In the genomic region with DNA sequence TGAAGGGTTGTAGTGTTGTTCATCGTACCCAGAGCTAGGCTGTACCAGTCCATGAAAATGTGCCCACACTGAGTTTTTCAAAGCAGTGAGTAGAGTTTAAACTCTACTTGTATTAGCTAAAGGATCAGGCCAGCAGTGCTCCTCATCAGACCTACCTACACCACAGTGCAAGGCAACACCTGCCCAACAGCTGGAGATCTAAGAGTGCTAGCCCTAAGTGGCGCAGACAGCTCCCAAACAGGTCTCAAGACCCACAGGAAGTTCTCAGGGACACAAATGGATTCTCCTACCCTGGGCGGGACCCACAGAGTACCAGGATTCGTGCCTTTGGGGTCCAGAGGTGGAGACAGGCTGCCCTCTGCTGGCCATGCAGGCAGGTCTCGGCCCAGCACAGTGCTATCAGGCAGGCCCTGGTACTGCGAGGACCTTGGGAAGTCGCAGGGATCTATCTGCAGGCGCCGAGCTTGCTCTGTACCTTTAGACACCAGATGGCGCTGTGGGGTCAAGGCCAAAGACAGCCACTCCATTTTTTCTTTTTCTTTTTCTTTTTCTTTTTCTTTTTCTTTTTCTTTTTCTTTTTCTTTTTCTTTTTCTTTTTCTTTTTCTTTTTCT, we compare ENCODE assay signal across 8 mouse cellular contexts. TPM values are rescaled to one million over a fixed set of nuclear protein-coding genes. Genes with fewer than 3 reads are reported as not detected.
DNase-seq lines count a peak whose midpoint lies in the region; ATAC-seq lines count a peak whose summit lies in the region.

No protein-coding gene starts in this region.

- H3K36me3 ChIP-seq in hindbrain, embryonic 15.5 days, result no peaks in the 10 kb centered on the region

- H3K27ac ChIP-seq in hindbrain, embryonic 15.5 days (replicated peaks), result no peak overlapping the region

- no peak overlapping the region for H3K9ac ChIP-seq in hindbrain, embryonic 15.5 days

- H3K4me3 ChIP-seq in hindbrain, embryonic 15.5 days, result no peak overlapping the region

- no peak overlapping the region for H3K4me2 ChIP-seq in hindbrain, embryonic 15.5 days

- WGBS in hindbrain, embryonic 15.5 days, result 13% methylated on average over 10 of the region's 10 CpGs

- no peaks in the 10 kb centered on the region for H3K4me1 ChIP-seq in hindbrain, embryonic 15.5 days (replicated peaks)

- no peaks in the 10 kb centered on the region for H3K9me3 ChIP-seq in hindbrain, embryonic 15.5 days

- peak; percentile 97 for ATAC-seq in hindbrain, embryonic 15.5 days (ENCODE audit: low FRiP score, low read depth)

- no peaks in the 10 kb centered on the region for H3K27me3 ChIP-seq in hindbrain, embryonic 15.5 days

- DNase-seq in T-cell, adult 2 months (ENCODE audit: low spot score), result peak; percentile 89
- DNase-seq in cerebellum, postnatal 25 days, result peak; percentile 83 to 92
- peak; percentile 82 to 93 for DNase-seq in frontal cortex, postnatal 36 days (ENCODE audit: low spot score in 2 of 2)
- DNase-seq in layer of hippocampus, postnatal 36 days, result peak; percentile 86 to 87
- DNase-seq in lung, postnatal 25 days (ENCODE audit: low spot score), result peak; percentile 96
- DNase-seq in retina, postnatal 1 day, result peak; percentile 95
- peak; percentile 96 for DNase-seq in thymus, postnatal 4 days

RNA-seq across cellular contexts. Expression of gene Phlda3, which starts 13.1 kb away (rescaled TPM):
- 34.9 and 39.9 TPM in 2 replicates for polyA plus RNA-seq in hindbrain, embryonic 15.5 days (2015; fragmentation: Nextera tagmentation; extraction: Ambion mirVana)
- 10 to 100 TPM; 14.0 to 16.6 TPM for total RNA-seq in layer of hippocampus, postnatal 36 days (2021)

RNA-seq across cellular contexts. Expression of gene Tnni1, which starts 26.4 kb away (rescaled TPM):
- 1.3 and 1.8 TPM in 2 replicates for polyA plus RNA-seq in hindbrain, embryonic 15.5 days (2015; fragmentation: Nextera tagmentation; extraction: Ambion mirVana)
- total RNA-seq in layer of hippocampus, postnatal 36 days (2021), result 1 to 10 TPM; 2.1 to 3.5 TPM

RNA-seq across cellular contexts. Expression of gene Csrp1, which starts 33.0 kb away (rescaled TPM):
- 17.7 and 19.6 TPM in 2 replicates for polyA plus RNA-seq in hindbrain, embryonic 15.5 days (2015; fragmentation: Nextera tagmentation; extraction: Ambion mirVana)
- 100 to 1,000 TPM; 211 to 220 TPM for total RNA-seq in layer of hippocampus, postnatal 36 days (2021)
